Mouse (Mus musculus): ENCODE data around the gene Tcf19. TPM values are rescaled to one million over a fixed set of nuclear protein-coding genes. Genes with fewer than 3 reads are reported as not detected.

Gene Tcf19
- polyA plus RNA-seq, 1 experiment from 2014 or later, result 32.7 TPM

DNA sequence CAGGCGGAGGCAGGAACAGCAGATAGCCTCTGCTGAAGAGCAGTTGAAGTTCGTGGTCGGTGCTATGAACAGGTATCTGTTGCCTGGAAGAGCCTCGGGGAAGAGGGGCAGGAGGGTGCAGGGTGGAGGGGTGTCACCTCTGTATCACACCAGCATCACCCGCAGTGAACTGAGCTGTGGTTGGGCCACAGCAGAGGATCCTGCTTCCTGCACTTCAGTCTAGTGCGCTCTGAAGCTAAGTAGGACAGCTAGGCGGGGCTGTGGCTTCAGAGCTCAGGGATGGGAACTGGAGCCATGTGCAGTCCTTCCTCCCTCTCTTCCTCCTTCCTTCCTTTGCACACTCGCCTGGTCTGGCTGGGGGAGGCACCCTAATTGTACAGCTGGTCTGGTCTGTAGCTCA, 10.0 kb upstream of the Tcf19 start:
- WGBS, result 70% methylated on average over 8 of the region's 8 CpGs
- DNase-seq (ENCODE audit: low spot score), result no peak
- no peak overlapping the region for H3K9ac ChIP-seq (ENCODE audit: low read length)
- H3K27ac ChIP-seq (replicated peaks), result no peak overlapping the region
- H3K4me3 ChIP-seq (ENCODE audit: low read depth, low read length), result no peak overlapping the region
- H3K36me3 ChIP-seq (ENCODE audit: control insufficient read depth, insufficient read depth, low read length), result peaks cover 12% of the 10 kb centered on the region; the same call in 1 of the 2 replicates
- H3K4me1 ChIP-seq (replicated peaks; ENCODE audit: control insufficient read depth, insufficient read depth), result no peaks in the 10 kb centered on the region
- H3K27me3 ChIP-seq (ENCODE audit: control insufficient read depth, insufficient read depth, low read length), result no peaks in the 10 kb centered on the region
- TF ChIP-seq CTCF (IDR thresholded peaks at IDR 0.05; ENCODE audit: low read depth) (no peak), EP300 (optimal IDR thresholded peaks at IDR 0.05) (no peak)
- no peak overlapping the region for H3K4me2 ChIP-seq (replicated peaks; ENCODE audit: low read depth)
- ATAC-seq (ENCODE audit: low FRiP score, low TSS enrichment), result no peak
- no peaks in the 10 kb centered on the region for H3K9me3 ChIP-seq (ENCODE audit: control insufficient read depth, low read length)

DNA sequence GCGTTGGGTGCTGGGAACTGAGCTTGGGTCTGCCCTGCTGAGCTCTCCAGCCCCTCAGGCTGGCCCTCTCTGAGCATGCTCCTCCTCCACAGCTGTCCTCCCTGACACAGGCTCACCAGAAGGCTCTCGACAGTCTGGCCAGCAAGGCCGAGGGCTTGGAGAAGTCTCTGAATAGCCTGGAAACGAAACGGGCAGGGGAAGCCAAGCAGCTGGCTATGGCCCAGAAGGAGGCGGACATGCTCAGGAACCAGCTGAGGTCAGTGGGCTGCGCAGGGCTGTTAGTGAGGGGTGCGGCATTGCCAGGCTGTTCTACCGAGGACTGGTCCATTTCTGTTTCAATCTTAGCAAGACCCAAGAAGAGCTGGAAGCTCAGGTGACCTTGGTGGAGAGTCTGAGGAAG, 7.7 kb upstream of the Tcf19 start:
- H3K4me1 ChIP-seq (replicated peaks; ENCODE audit: control insufficient read depth, insufficient read depth), result no peaks in the 10 kb centered on the region
- no peak overlapping the region for H3K4me3 ChIP-seq (ENCODE audit: low read depth, low read length)
- 83% methylated on average over 9 of the region's 9 CpGs for WGBS
- no peak for DNase-seq (ENCODE audit: low spot score)
- no peak overlapping the region for H3K9ac ChIP-seq (ENCODE audit: low read length)
- TF ChIP-seq CTCF (IDR thresholded peaks at IDR 0.05; ENCODE audit: low read depth), result no peak
- TF ChIP-seq EP300 (optimal IDR thresholded peaks at IDR 0.05), result no peak
- H3K9me3 ChIP-seq (ENCODE audit: control insufficient read depth, low read length), result no peaks in the 10 kb centered on the region
- H3K4me2 ChIP-seq (replicated peaks; ENCODE audit: low read depth), result no peak overlapping the region
- H3K27ac ChIP-seq (replicated peaks), result no peak overlapping the region
- peaks cover 10% of the 10 kb centered on the region; the same call in 1 of the 2 replicates for H3K36me3 ChIP-seq (ENCODE audit: control insufficient read depth, insufficient read depth, low read length)
- no peaks in the 10 kb centered on the region for H3K27me3 ChIP-seq (ENCODE audit: control insufficient read depth, insufficient read depth, low read length)
- no peak for ATAC-seq (ENCODE audit: low FRiP score, low TSS enrichment)

DNA sequence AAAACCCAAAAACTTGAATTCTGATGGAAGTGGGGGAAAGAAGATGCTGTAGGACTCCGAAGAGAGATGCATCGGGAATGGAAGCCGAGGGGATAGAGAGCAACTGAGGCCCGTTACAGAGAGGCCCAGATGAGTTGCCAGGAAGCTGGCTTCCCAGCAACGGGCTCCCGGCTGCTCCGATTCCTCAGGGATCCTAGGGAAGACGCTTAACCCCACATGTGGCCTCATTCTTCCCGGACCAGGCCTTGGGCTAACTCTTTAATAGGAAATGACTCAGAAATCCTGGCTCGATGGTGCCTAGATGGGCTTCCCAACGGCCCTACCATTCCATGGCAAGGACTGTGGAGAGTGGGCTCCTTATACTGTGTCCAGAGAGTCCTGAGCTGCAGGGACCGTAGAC, 902 bp upstream of the Tcf19 start:
- DNase-seq (ENCODE audit: low spot score) (peak; percentile 36), ATAC-seq (ENCODE audit: low FRiP score, low TSS enrichment) (no peak)
- H3K9ac ChIP-seq (ENCODE audit: low read length), result peak overlapping the region; percentile 60

DNA sequence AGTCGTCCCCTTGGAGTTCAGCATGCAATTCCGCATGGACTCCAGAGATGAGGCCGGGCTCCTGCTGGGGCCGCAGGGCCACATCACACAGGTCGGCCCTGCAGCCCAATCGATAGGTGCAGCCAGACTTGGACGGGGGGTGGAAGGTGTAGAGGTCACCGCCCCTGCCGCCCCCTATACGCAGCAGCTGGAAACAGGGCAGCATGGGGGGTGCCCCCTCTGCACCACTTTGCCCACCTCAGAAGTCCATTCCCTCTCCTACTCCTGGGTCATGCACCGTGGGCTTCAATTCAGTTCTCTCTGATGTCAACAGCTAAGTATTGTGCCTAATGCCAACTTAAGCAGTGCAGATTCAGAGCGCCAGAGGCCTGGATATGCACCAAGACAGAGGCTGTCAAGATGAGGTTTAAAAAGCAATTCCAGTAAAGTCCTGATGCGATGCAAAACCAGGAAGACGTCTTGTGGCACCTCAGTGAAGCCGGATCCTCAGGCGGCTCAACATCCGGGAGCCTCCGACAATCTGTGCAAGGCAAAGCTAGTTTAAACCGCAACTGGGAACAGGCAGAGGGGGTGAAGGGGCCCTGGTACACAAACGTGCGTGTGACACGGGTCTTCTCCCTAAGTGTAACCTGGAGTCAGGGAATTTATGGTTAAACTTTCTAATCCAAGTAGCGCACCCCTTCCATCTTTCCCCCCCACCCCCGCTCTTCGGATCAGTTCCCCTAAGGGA, 548 bp downstream of the Tcf19 start:
- H3K27ac ChIP-seq (replicated peaks), result peak overlapping the region; percentile 61

More for the DNA sequence above, 902 bp upstream of the Tcf19 start:
- H3K36me3 ChIP-seq (ENCODE audit: control insufficient read depth, insufficient read depth, low read length), result no peaks in the 10 kb centered on the region
- no peaks in the 10 kb centered on the region for H3K27me3 ChIP-seq (ENCODE audit: control insufficient read depth, insufficient read depth, low read length)
- H3K4me2 ChIP-seq (replicated peaks; ENCODE audit: low read depth), result peak overlapping the region; percentile 85
- peak overlapping the region; percentile 53 for H3K27ac ChIP-seq (replicated peaks)
- H3K9me3 ChIP-seq (ENCODE audit: control insufficient read depth, low read length), result no peaks in the 10 kb centered on the region
- 3% methylated on average over 12 of the region's 12 CpGs for WGBS
- H3K4me1 ChIP-seq (replicated peaks; ENCODE audit: control insufficient read depth, insufficient read depth), result peaks cover 7% of the 10 kb centered on the region; the same call in 1 of the 2 replicates
- TF ChIP-seq CTCF (IDR thresholded peaks at IDR 0.05; ENCODE audit: low read depth), result no peak
- TF ChIP-seq EP300 (optimal IDR thresholded peaks at IDR 0.05), result no peak
- H3K4me3 ChIP-seq (ENCODE audit: low read depth, low read length), result peak overlapping the region; percentile 62

DNA sequence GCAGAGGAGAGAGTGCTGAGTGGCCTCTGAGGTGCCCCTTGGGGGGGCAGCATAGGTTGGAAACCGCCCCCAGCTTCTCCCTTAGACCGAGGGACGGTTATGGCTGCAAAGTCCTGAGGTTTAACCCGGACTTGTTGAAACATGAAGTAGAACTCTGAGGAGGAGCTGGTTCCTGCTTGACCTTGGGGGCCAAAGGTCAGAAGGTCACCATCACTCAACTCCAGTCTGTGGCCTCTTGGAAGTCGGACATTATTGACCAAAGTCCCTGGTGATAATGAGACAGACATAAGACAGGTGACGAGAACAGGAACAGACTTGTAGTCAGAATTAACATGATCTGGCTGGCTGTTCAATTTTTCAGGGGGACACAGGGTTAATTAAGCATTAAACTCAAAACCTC, 1.9 kb downstream of the Tcf19 start:
- no peaks in the 10 kb centered on the region for H3K27me3 ChIP-seq (ENCODE audit: control insufficient read depth, insufficient read depth, low read length)
- TF ChIP-seq CTCF (IDR thresholded peaks at IDR 0.05; ENCODE audit: low read depth), result no peak
- TF ChIP-seq EP300 (optimal IDR thresholded peaks at IDR 0.05), result no peak
- DNase-seq (ENCODE audit: low spot score), result no peak
- H3K4me2 ChIP-seq (replicated peaks; ENCODE audit: low read depth), result peak overlapping the region; percentile 85
- H3K4me3 ChIP-seq (ENCODE audit: low read depth, low read length), result peak overlapping the region; percentile 62; the same call in 1 of the 2 replicates
- H3K36me3 ChIP-seq (ENCODE audit: control insufficient read depth, insufficient read depth, low read length), result no peaks in the 10 kb centered on the region
- H3K9ac ChIP-seq (ENCODE audit: low read length), result peak overlapping the region; percentile 48; the same call in 1 of the 2 replicates
- ATAC-seq (ENCODE audit: low FRiP score, low TSS enrichment), result no peak
- H3K4me1 ChIP-seq (replicated peaks; ENCODE audit: control insufficient read depth, insufficient read depth), result peaks cover 7% of the 10 kb centered on the region; the same call in 1 of the 2 replicates
- H3K9me3 ChIP-seq (ENCODE audit: control insufficient read depth, low read length), result no peaks in the 10 kb centered on the region
- WGBS, result 42% methylated on average over 6 of the region's 6 CpGs
- no peak overlapping the region for H3K27ac ChIP-seq (replicated peaks)

More for the DNA sequence above, 548 bp downstream of the Tcf19 start:
- peak overlapping the region; percentile 62 for H3K4me3 ChIP-seq (ENCODE audit: low read depth, low read length)
- peaks cover 7% of the 10 kb centered on the region; the same call in 1 of the 2 replicates for H3K4me1 ChIP-seq (replicated peaks; ENCODE audit: control insufficient read depth, insufficient read depth)
- H3K27me3 ChIP-seq (ENCODE audit: control insufficient read depth, insufficient read depth, low read length), result no peaks in the 10 kb centered on the region
- peak; percentile 66 for DNase-seq (ENCODE audit: low spot score)
- peak overlapping the region; percentile 64 for H3K9ac ChIP-seq (ENCODE audit: low read length)
- peak overlapping the region; percentile 85 for H3K4me2 ChIP-seq (replicated peaks; ENCODE audit: low read depth)
- peak; percentile 25; the same call in 1 of the 2 replicates for ATAC-seq (ENCODE audit: low FRiP score, low TSS enrichment)
- no peaks in the 10 kb centered on the region for H3K9me3 ChIP-seq (ENCODE audit: control insufficient read depth, low read length)
- WGBS, result 4% methylated on average over 25 of the region's 25 CpGs
- TF ChIP-seq EP300 (optimal IDR thresholded peaks at IDR 0.05) (no peak), CTCF (IDR thresholded peaks at IDR 0.05; ENCODE audit: low read depth) (no peak)
- H3K36me3 ChIP-seq (ENCODE audit: control insufficient read depth, insufficient read depth, low read length), result no peaks in the 10 kb centered on the region

DNA sequence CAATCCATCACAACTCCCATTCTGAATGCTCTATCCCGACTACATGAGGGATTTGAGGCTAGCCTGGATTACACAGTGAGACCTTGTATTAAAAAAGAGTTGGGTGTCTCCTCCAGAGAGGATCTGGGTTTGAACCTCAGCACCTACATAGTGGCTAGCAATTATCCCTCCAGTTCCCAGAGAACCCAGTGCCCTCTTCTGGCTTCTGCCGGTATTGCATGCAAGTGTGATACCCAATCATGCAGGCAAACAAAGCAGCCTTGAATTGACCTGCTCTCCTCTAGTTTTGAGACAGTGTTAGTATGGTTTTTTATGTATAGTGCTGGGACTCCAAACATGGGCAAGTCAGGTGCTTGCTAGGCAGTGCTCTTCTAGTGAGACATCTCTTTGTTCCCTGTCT, 2.7 kb downstream of the Tcf19 start:
- no peaks in the 10 kb centered on the region for H3K36me3 ChIP-seq (ENCODE audit: control insufficient read depth, insufficient read depth, low read length)
- DNase-seq (ENCODE audit: low spot score), result peak; percentile 85

More for the DNA sequence above, 2.7 kb downstream of the Tcf19 start:
- Histone ChIP-seq H3K4me1 (replicated peaks; ENCODE audit: control insufficient read depth, insufficient read depth) (peaks cover 7% of the 10 kb centered on the region; the same call in 1 of the 2 replicates), H3K27me3 (ENCODE audit: control insufficient read depth, insufficient read depth, low read length) (no peaks in the 10 kb centered on the region), H3K9me3 (ENCODE audit: control insufficient read depth, low read length) (no peaks in the 10 kb centered on the region), H3K4me3 (ENCODE audit: low read depth, low read length) (no peak overlapping the region), H3K4me2 (replicated peaks; ENCODE audit: low read depth) (0 out of 2 replicates have a peak overlapping the region, but pooled peaks have one; percentile 85), H3K27ac (replicated peaks) (no peak overlapping the region), H3K9ac (ENCODE audit: low read length) (no peak overlapping the region)
- no peak for TF ChIP-seq EP300 (optimal IDR thresholded peaks at IDR 0.05)
- peak; percentile 85 for TF ChIP-seq CTCF (IDR thresholded peaks at IDR 0.05; ENCODE audit: low read depth)
- WGBS, result 23% methylated on average over 2 of the region's 2 CpGs
- ATAC-seq (ENCODE audit: low FRiP score, low TSS enrichment), result no peak

Data from stomach, postnatal 0 days (tissue).